Mouse (Mus musculus) embryonic facial prominence, embryonic 13.5 days (tissue): ENCODE results near the gene Exo5. TPM values are rescaled to one million over a fixed set of nuclear protein-coding genes. Genes with fewer than 3 reads are reported as not detected.

Source experiments
- ATAC-seq: fragments of 200-750 bp; cut with Nextera tagmentation; 2 replicates; pipeline ENCODE4 v1.8.0; 2017; ENCODE audit warnings: low read depth; ENCODE audit not compliant: insufficient number of reproducible peaks, insufficient read depth, low FRiP score, low TSS enrichment
- H3K27ac ChIP-seq: fragments of 300-500 bp; sonication (generic); 2 replicates; pipeline ENCODE4 v1.5.1; 2015; ENCODE audit warnings: moderate library complexity, mild to moderate bottlenecking, inconsistent platforms
- H3K27me3 ChIP-seq: fragments of 300-500 bp; sonication (generic); 2 replicates; pipeline ENCODE4 v1.6.1; 2015; ENCODE audit warnings: mild to moderate bottlenecking, inconsistent platforms
- H3K36me3 ChIP-seq: fragments of 300-500 bp; sonication (generic); 2 replicates; pipeline ENCODE4 v1.6.1; 2015; ENCODE audit warnings: mild to moderate bottlenecking, inconsistent platforms
- H3K4me1 ChIP-seq: fragments of 300-500 bp; sonication (generic); 2 replicates; pipeline ENCODE4 v1.6.1; 2015; ENCODE audit warnings: inconsistent platforms
- H3K4me2 ChIP-seq: fragments of 300-500 bp; sonication (generic); 2 replicates; pipeline ENCODE4 v1.6.1; 2015; ENCODE audit warnings: moderate library complexity, mild to moderate bottlenecking, inconsistent platforms
- H3K4me3 ChIP-seq: fragments of 300-500 bp; sonication (generic); 2 replicates; pipeline ENCODE4 v1.5.1; 2015; ENCODE audit warnings: mild to moderate bottlenecking, inconsistent platforms
- H3K9ac ChIP-seq: fragments of 300-500 bp; sonication (generic); 2 replicates; pipeline ENCODE4 v1.6.1; 2015; ENCODE audit warnings: mild to moderate bottlenecking, inconsistent platforms
- H3K9me3 ChIP-seq: fragments of 300-500 bp; sonication (generic); 2 replicates; pipeline ENCODE4 v1.6.1; 2016; ENCODE audit warnings: inconsistent platforms
- WGBS: fragments of 180-500 bp; shearing (Covaris S2); methylation state at CpG from one replicate; pipeline ENCODE4 v1.1.7; 2015; ENCODE audit warnings: mixed read lengths; 5-methylcytosine and 5-hydroxymethylcytosine counted together
- polyA plus RNA-seq: library from polyadenylated mRNA; unstranded; fragments of >200 nt; fragmentation: Nextera tagmentation; extraction: Ambion mirVana; gene quantifications from 2 replicates; pipeline ENCODE4 v1.2.1, GENCODE M21; 2015

The Exo5 gene
- 33.9 and 35.7 TPM in 2 replicates for polyA plus RNA-seq

- H3K9ac ChIP-seq: peak within 1 kb of the TSS; percentile 89
- peak within 1 kb of the TSS; percentile 69 for H3K4me3 ChIP-seq
- H3K4me2 ChIP-seq: peak within 1 kb of the TSS; percentile 70
- H3K27ac ChIP-seq: peak within 1 kb of the TSS; percentile 92
- H3K36me3 ChIP-seq: peaks cover 31% of the 10 kb centered on the region
- H3K9me3 ChIP-seq: peaks cover 27% of the 10 kb centered on the region
- under 1% methylated on average over 33 of the region's 33 CpGs for WGBS
- ATAC-seq: peak; percentile 98
- H3K4me1 ChIP-seq: peaks cover 6% of the 10 kb centered on the region; the same call in 1 of the 2 replicates
- H3K27me3 ChIP-seq: no peaks in the 10 kb centered on the region
Observed at GRCm38 (mm10) chr4:120924554-120925299, at the start of gene Exo5. Gene Exo5 (minus strand): TSS chr4:120925017.

- no peak for ATAC-seq
Observed at GRCm38 (mm10) chr4:120971842-120972241, 47.0 kb upstream of the Exo5 start.

GRCm38 (mm10) chr4:120969382-120970146 lies 44.7 kb upstream of the Exo5 start:
- whole genome bisulfite sequencing: 79% methylated on average over 5 of the region's 5 CpGs
- Histone ChIP-seq H3K36me3 (peaks cover 52% of the 10 kb centered on the region), H3K9me3 (no peaks in the 10 kb centered on the region), H3K4me3 (no peak overlapping the region), H3K4me1 (no peaks in the 10 kb centered on the region), H3K27ac (no peak overlapping the region), H3K4me2 (no peak overlapping the region), H3K9ac (no peak overlapping the region), H3K27me3 (no peaks in the 10 kb centered on the region)
- no peak for ATAC-seq

More at GRCm38 (mm10) chr4:120971842-120972241, 47.0 kb upstream of the Exo5 start:
- Histone ChIP-seq H3K27me3 (no peaks in the 10 kb centered on the region), H3K4me1 (no peaks in the 10 kb centered on the region), H3K9ac (no peak overlapping the region), H3K36me3 (peaks cover 65% of the 10 kb centered on the region), H3K27ac (no peak overlapping the region), H3K9me3 (no peaks in the 10 kb centered on the region), H3K4me3 (no peak overlapping the region), H3K4me2 (no peak overlapping the region)
- WGBS: 87% methylated on average over 8 of the region's 8 CpGs

DNA sequence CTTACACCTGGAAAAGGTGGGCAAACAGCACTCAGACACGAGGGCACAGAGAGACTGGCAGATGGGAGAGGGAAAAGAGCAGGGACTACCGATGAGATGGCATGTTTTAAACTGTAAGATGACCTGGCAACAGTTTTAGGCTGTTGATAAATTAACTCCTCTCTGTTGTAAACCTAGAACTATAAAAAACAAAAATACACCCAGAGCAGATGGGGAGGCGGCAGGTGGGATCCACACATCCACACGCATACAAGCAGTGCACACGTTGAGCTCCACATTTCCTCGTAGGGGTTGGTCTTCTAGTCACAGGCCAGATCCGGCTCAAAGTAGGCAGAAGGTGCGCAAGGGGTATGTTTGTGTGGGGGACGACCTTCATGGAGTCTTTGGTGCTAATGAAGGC lies 43.7 kb upstream of the Exo5 start:
- H3K9me3 ChIP-seq: no peaks in the 10 kb centered on the region
- no peak overlapping the region for H3K27ac ChIP-seq
- H3K4me3 ChIP-seq: no peak overlapping the region
- no peak overlapping the region for H3K4me2 ChIP-seq
- no peak for ATAC-seq
- no peaks in the 10 kb centered on the region for H3K27me3 ChIP-seq
- 90% methylated on average over 9 of the region's 9 CpGs for WGBS
- no peak overlapping the region for H3K9ac ChIP-seq
- H3K36me3 ChIP-seq: peaks cover 45% of the 10 kb centered on the region
- H3K4me1 ChIP-seq: no peaks in the 10 kb centered on the region

DNA sequence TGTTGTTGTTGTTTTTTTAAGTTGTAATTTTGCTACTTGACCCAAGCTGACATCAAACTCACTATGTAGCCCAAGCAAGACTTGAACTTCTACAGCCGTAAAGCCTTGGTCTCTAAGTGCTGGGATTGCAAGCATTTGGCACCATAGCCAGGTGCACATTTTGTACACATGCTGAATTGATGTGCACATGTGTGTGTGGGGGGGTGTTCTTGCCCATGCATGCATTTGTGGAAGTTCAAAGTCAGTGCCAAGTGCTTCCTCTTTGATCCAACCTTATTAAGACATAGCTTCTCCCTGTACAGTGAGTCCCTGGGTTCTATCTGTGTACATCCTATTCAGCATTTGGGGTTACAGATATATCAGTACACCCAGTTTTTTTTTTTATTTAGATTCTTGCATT lies 30.8 kb upstream of the Exo5 start:
- no peak for ATAC-seq
- H3K27me3 ChIP-seq: no peaks in the 10 kb centered on the region
- no peak overlapping the region for H3K4me2 ChIP-seq
- H3K9ac ChIP-seq: no peak overlapping the region
- no peaks in the 10 kb centered on the region for H3K9me3 ChIP-seq
- WGBS: 93% methylated on average over 1 of the region's 1 CpGs
- H3K27ac ChIP-seq: no peak overlapping the region
- peaks cover 4% of the 10 kb centered on the region for H3K4me1 ChIP-seq
- no peaks in the 10 kb centered on the region for H3K36me3 ChIP-seq
- H3K4me3 ChIP-seq: no peak overlapping the region

GRCm38 (mm10) chr4:120953667-120954066 lies 28.9 kb upstream of the Exo5 start:
- Histone ChIP-seq H3K4me1 (peaks cover 4% of the 10 kb centered on the region), H3K36me3 (no peaks in the 10 kb centered on the region), H3K9me3 (no peaks in the 10 kb centered on the region), H3K27ac (no peak overlapping the region), H3K27me3 (no peaks in the 10 kb centered on the region), H3K4me3 (no peak overlapping the region), H3K9ac (no peak overlapping the region), H3K4me2 (no peak overlapping the region)
- no peak for ATAC-seq
- WGBS: 84% methylated on average over 1 of the region's 1 CpGs

GRCm38 (mm10) chr4:120953038-120953437 lies 28.2 kb upstream of the Exo5 start:
- Histone ChIP-seq H3K27ac (no peak overlapping the region; the same call in 1 of the 2 replicates), H3K4me3 (no peak overlapping the region), H3K27me3 (no peaks in the 10 kb centered on the region), H3K36me3 (no peaks in the 10 kb centered on the region), H3K9me3 (no peaks in the 10 kb centered on the region), H3K4me2 (no peak overlapping the region), H3K4me1 (peaks cover 4% of the 10 kb centered on the region), H3K9ac (no peak overlapping the region)
- 77% methylated on average over 4 of the region's 4 CpGs for WGBS
- no peak for ATAC-seq

GRCm38 (mm10) chr4:120952163-120952562 lies 27.3 kb upstream of the Exo5 start:
- Histone ChIP-seq H3K4me3 (peak overlapping the region; percentile 84), H3K4me1 (peaks cover 4% of the 10 kb centered on the region), H3K9me3 (no peaks in the 10 kb centered on the region), H3K27me3 (no peaks in the 10 kb centered on the region), H3K36me3 (peaks cover 4% of the 10 kb centered on the region), H3K27ac (no peak overlapping the region; the same call in 1 of the 2 replicates), H3K9ac (peak overlapping the region; percentile 90), H3K4me2 (peak overlapping the region; percentile 79)
- 41% methylated on average over 6 of the region's 6 CpGs for WGBS
- no peak for ATAC-seq

DNA sequence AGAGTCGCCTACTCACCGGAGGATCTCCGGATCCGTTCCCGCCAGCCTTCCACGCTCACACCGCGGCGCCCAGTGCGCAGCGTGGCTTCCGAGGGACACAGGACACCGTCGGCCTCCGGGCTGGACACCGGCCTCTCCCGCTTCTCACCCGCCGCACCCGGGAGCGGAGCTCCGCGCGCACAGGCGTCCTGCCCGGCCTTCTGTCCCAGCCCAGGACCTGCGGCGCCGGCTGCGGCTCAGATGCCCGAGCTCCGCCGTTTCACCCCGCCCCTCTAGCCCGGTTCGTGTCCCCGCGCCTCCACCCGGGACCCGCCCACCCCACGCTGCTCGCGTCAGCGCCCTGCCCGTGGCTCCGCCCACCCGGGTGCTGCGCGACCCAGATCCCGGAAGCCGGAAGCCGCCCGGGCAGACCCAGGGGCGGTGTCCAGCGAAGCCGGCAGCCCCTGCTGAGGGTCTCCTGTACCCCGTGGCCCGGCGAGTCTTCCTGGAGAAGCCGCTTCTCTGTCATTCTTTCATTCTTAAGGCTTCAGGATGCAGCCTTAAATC lies 26.7 kb upstream of the Exo5 start, which contains the start of gene Zfp69:
TSS of gene Zfp69 (minus strand) at position 272 of the 546 bp plus-strand sequence.
- ATAC-seq: peak; percentile 97
- H3K4me3 ChIP-seq: peak within 1 kb of the TSS; percentile 84
- peak within 1 kb of the TSS; percentile 92 for H3K27ac ChIP-seq
- H3K9ac ChIP-seq: peak within 1 kb of the TSS; percentile 90
- peaks cover 8% of the 10 kb centered on the region for H3K36me3 ChIP-seq
- no peaks in the 10 kb centered on the region for H3K9me3 ChIP-seq
- H3K27me3 ChIP-seq: no peaks in the 10 kb centered on the region
- H3K4me1 ChIP-seq: peaks cover 4% of the 10 kb centered on the region
- under 1% methylated on average over 59 of the region's 60 CpGs for WGBS
- H3K4me2 ChIP-seq: peak within 1 kb of the TSS; percentile 79

GRCm38 (mm10) chr4:120950763-120951427 lies 26.1 kb upstream of the Exo5 start:
- Histone ChIP-seq H3K27me3 (no peaks in the 10 kb centered on the region), H3K4me2 (peak overlapping the region; percentile 79), H3K9me3 (no peaks in the 10 kb centered on the region), H3K27ac (peak overlapping the region; percentile 92), H3K36me3 (peaks cover 13% of the 10 kb centered on the region), H3K4me1 (peaks cover 4% of the 10 kb centered on the region), H3K9ac (peak overlapping the region; percentile 90), H3K4me3 (peak overlapping the region; percentile 84)
- 6% methylated on average over 20 of the region's 20 CpGs for WGBS
- ATAC-seq: no peak

DNA sequence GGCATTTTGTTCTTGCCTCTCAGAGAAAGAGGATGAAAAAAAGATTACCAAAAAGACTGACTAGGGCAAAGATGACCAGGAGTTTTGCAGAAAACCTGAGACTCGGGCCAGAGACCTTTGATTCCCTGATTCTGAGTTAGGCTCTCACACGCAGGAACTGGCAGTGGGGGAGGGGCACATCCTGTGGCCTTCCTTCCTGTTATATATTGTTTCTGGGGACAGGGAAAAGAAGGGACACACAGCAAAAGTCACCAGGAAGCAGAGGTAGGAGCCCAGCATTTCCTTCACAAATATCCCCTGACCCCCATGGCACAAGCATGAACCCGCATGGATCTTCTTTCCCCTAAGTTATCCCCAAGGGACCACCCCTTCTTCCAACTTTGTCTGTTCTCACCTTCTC lies 24.1 kb upstream of the Exo5 start:
- no peak for ATAC-seq
- 52% methylated on average over 3 of the region's 3 CpGs for WGBS
- no peak overlapping the region for H3K27ac ChIP-seq
- no peak overlapping the region for H3K9ac ChIP-seq
- peaks cover 16% of the 10 kb centered on the region for H3K36me3 ChIP-seq
- peaks cover 4% of the 10 kb centered on the region for H3K4me1 ChIP-seq
- no peaks in the 10 kb centered on the region for H3K9me3 ChIP-seq
- no peak overlapping the region for H3K4me2 ChIP-seq
- no peak overlapping the region for H3K4me3 ChIP-seq
- H3K27me3 ChIP-seq: no peaks in the 10 kb centered on the region
